Mouse (Mus musculus): ENCODE results near the gene Banp.

Banp gene

GRCm38 (mm10) chr8:121980792-121981519 is 31.4 kb downstream of the Banp start:
- no peak for DNase-seq (ENCODE audit: low read depth, low spot score)

- DNase-seq (ENCODE audit: low read depth, low spot score) = no peak
These were observed 32.0 kb downstream of the Banp start for GRCm38 (mm10) chr8:121981520-121981895.

GRCm38 (mm10) chr8:121985673-121986072 is 36.1 kb downstream of the Banp start:
- DNase-seq (ENCODE audit: low read depth, low spot score) = no peak

- no peak for DNase-seq (ENCODE audit: low read depth, low spot score)
These were observed 38.3 kb downstream of the Banp start for GRCm38 (mm10) chr8:121987892-121988291.

GRCm38 (mm10) chr8:121990506-121991255 is 41.1 kb downstream of the Banp start:
- no peak for DNase-seq (ENCODE audit: low read depth, low spot score)

GRCm38 (mm10) chr8:121991611-121992010 is 42.1 kb downstream of the Banp start:
- no peak for DNase-seq (ENCODE audit: low read depth, low spot score)

GRCm38 (mm10) chr8:121992911-121993310 is 43.4 kb downstream of the Banp start:
- no peak for DNase-seq (ENCODE audit: low read depth, low spot score)

- DNase-seq (ENCODE audit: low read depth, low spot score) = no peak
These were observed 45.6 kb downstream of the Banp start for GRCm38 (mm10) chr8:121995112-121995511.

GRCm38 (mm10) chr8:121995895-121996294 is 46.3 kb downstream of the Banp start:
- DNase-seq (ENCODE audit: low read depth, low spot score) = no peak

GRCm38 (mm10) chr8:121998631-121999030 is 49.1 kb downstream of the Banp start:
- DNase-seq (ENCODE audit: low read depth, low spot score) = no peak

- no peak for DNase-seq (ENCODE audit: low read depth, low spot score)
These were observed 49.7 kb downstream of the Banp start for GRCm38 (mm10) chr8:121999211-121999610.

- no peak for DNase-seq (ENCODE audit: low read depth, low spot score)
These were observed 52.0 kb downstream of the Banp start for GRCm38 (mm10) chr8:122001339-122002115.

- DNase-seq (ENCODE audit: low read depth, low spot score) = no peak
These were observed 54.1 kb downstream of the Banp start for GRCm38 (mm10) chr8:122003646-122004045.

- DNase-seq (ENCODE audit: low read depth, low spot score) = no peak
These were observed 54.6 kb downstream of the Banp start for GRCm38 (mm10) chr8:122004131-122004530.

GRCm38 (mm10) chr8:122005422-122006204 is 56.1 kb downstream of the Banp start:
- no peak for DNase-seq (ENCODE audit: low read depth, low spot score)

- no peak for DNase-seq (ENCODE audit: low read depth, low spot score)
These were observed 57.3 kb downstream of the Banp start for GRCm38 (mm10) chr8:122006688-122007484.

- DNase-seq (ENCODE audit: low read depth, low spot score) = no peak
These were observed 58.8 kb downstream of the Banp start for GRCm38 (mm10) chr8:122008395-122008794.

- no peak for DNase-seq (ENCODE audit: low read depth, low spot score)
These were observed 61.1 kb downstream of the Banp start for GRCm38 (mm10) chr8:122010638-122011037.

GRCm38 (mm10) chr8:122011066-122011588 is 61.6 kb downstream of the Banp start:
- DNase-seq (ENCODE audit: low read depth, low spot score) = no peak

- DNase-seq (ENCODE audit: low read depth, low spot score) = no peak
These were observed 65.1 kb downstream of the Banp start for GRCm38 (mm10) chr8:122014606-122015005.
